Mouse (Mus musculus): Measurements from ENCODE around the gene Depdc1b.

- TF ChIP-seq GATA1 (IDR thresholded peaks at IDR 0.05; ENCODE audit: low read length) (no peak), TAL1 (IDR thresholded peaks at IDR 0.05; ENCODE audit: low read length) (no peak)
Measured at GRCm38 (mm10) chr13:108276561-108276960, 39.6 kb upstream of the Depdc1b start.

All from erythroblast, embryonic 14.5 days (primary cell).